Mouse (Mus musculus) T-helper 17 cell (primary cell): Measurements from ENCODE around the gene Ankrd26.

ENCODE experiments used
- in situ Hi-C, 2 experiments: fragments of 300-600 bp; cut with MboI, MseI; formaldehyde crosslinking; loops; 1 replicate in 1 of 2; 2 replicates in 1 of 2; pipeline ENCODE4 v1.15.1; 2025; ENCODE audit warnings: high pct_unique_total_duplicates in 2 of 2

Ankrd26 gene

DNA sequence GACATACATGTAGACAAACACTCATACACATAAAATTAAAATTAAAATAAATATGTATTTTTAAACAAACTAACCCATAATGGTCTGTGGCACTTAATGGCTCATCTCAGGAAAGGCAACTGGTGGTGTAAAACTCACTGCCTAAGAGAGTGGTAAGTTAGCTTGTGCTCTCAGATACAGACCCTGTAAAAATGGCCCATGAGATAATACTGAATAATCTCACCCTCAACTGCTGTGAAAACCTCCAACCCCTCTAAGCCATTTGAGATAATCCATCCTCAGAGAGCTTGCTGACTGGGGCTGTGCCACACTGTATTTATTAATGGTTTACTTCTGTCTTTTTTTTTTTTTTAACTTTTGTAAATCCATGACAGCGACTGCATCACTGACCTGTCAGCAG, 79.9 kb downstream of the Ankrd26 start:
- in situ Hi-C loops, result no loop called here

DNA sequence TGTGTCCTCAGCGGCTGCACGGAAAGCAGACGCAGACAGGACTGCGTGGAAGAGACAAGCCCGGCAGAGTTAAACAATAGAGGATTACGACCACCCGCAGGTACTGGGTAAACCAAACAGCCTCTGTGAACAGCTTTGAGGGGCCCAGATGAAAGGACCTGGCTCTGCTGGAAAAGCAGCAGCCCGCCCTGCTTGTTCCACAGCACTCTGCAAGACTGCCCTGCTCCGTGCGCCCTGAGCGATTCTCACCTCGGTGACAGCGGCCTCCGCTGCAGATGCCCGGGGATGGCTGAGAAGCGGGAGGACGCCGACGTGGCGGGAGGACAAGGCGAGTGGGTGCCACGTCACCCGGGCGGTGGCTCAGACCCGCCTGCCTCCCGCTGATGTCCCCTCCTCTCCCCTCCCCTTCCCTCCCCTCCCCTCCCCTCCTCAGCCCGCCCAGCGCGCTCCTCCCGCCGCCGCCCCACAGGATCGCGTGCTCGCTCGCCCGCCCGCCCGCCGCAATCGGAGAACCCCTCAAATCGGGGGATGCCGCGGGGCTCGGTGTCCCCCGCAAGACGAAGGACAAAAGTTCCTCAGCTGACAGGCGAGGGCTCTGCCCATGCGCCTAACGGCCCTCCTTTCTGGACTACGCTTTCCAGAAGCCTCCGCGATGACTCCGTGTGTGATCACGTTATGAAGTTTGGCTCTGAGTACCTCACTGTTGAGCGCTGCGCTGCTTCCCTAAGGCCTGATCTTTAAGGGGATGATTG, 82.9 kb downstream of the Ankrd26 start, which contains the start of gene Zfp9:
TSS of gene Zfp9 (minus strand) at position 364 of the 752 bp plus-strand sequence.
- in situ Hi-C loops, result no loop called here

GRCm38 (mm10) chr6:118477875-118478785, 83.9 kb downstream of the Ankrd26 start:
- in situ Hi-C loops, result no loop called here

- in situ Hi-C loops, result no loop called here
These were observed 99.8 kb downstream of the Ankrd26 start for GRCm38 (mm10) chr6:118462069-118462705.

DNA sequence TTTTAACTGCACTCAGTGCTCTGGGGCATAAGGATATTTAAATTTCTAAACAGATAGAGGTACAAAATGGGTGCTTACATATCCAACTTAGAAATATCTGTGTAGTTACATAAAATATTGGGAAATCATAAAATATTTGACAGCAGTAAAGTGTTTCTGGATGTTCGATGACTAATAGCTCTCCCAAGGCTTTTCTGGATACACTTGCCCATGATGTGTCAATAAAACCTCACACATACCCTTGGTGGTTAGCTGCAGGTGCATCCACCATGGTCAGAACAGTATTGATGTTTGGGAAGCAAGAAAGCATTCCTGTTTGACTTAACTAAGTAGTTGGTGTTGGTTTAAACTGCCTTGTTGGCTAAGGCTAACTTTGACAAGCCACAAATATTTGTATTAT, 104.3 kb downstream of the Ankrd26 start:
- in situ Hi-C loops, result no loop called here

- in situ Hi-C loops, result no loop called here
These were observed 106.9 kb downstream of the Ankrd26 start, which contains the start of gene Zfp248 for GRCm38 (mm10) chr6:118455042-118455631. Gene Zfp248 (minus strand): TSS chr6:118455528.

- in situ Hi-C loops, result no loop called here
These were observed 107.6 kb downstream of the Ankrd26 start for GRCm38 (mm10) chr6:118454452-118454851.
